Mouse (Mus musculus) lung, embryonic 14.5 days (tissue): Measurements from ENCODE around the gene D930020B18Rik. TPM values are rescaled to one million over a fixed set of nuclear protein-coding genes. Genes with fewer than 3 reads are reported as not detected.

ENCODE experiments used
- ATAC-seq: fragments of 200-750 bp; cut with Nextera tagmentation; 2 replicates; pipeline ENCODE4 v1.8.0; 2017; ENCODE audit warnings: mild to moderate bottlenecking, moderate TSS enrichment, moderate library complexity; ENCODE audit not compliant: insufficient read depth
- DNase-seq: peaks from one replicate; pipeline ENCODE4 v3.0.0-alpha.2; 2015
- H3K27ac ChIP-seq: fragments of 300-500 bp; sonication (generic); 2 replicates; pipeline ENCODE4 v1.5.1; 2014; ENCODE audit warnings: low read depth, mild to moderate bottlenecking, moderate library complexity
- H3K27me3 ChIP-seq: fragments of 300-500 bp; sonication (generic); 2 replicates; pipeline ENCODE4 v1.6.1; 2014; ENCODE audit warnings: low read length, control low read depth; ENCODE audit not compliant: insufficient read depth
- H3K36me3 ChIP-seq: fragments of 300-500 bp; sonication (generic); 2 replicates; pipeline ENCODE4 v1.6.1; 2014; ENCODE audit warnings: control low read depth; ENCODE audit not compliant: insufficient read depth
- H3K4me1 ChIP-seq: fragments of 300-500 bp; sonication (generic); 2 replicates; pipeline ENCODE4 v1.6.1; 2014; ENCODE audit warnings: antibody characterized with exemption, control low read depth; ENCODE audit not compliant: insufficient read depth
- H3K4me2 ChIP-seq: fragments of 300-500 bp; sonication (generic); 2 replicates; pipeline ENCODE4 v1.6.1; 2014; ENCODE audit warnings: mild to moderate bottlenecking
- H3K4me3 ChIP-seq: fragments of 300-500 bp; sonication (generic); 2 replicates; pipeline ENCODE4 v1.5.1; 2014; ENCODE audit warnings: low read depth, low read length
- H3K9ac ChIP-seq: fragments of 300-500 bp; sonication (generic); 2 replicates; pipeline ENCODE4 v1.6.1; 2014
- H3K9me3 ChIP-seq: fragments of 300-500 bp; sonication (generic); 2 replicates; pipeline ENCODE4 v1.6.1; 2016; ENCODE audit warnings: low read depth, low read length, control low read depth
- CTCF ChIP-seq: IDR thresholded peaks from 2 replicates; pipeline ENCODE4 v1.5.1; 2016; ENCODE audit warnings: antibody characterized with exemption, low read depth
- WGBS: fragments of 180-500 bp; shearing (Covaris S2); extraction: QIAGEN DNeasy Blood & Tissue Kit; methylation state at CpG from one replicate; pipeline ENCODE4 v1.1.7; 2014; 5-methylcytosine and 5-hydroxymethylcytosine counted together
- polyA plus RNA-seq: library from polyadenylated mRNA; unstranded; fragments of >200 nt; fragmentation: Nextera tagmentation; extraction: Ambion mirVana; gene quantifications from 2 replicates; pipeline ENCODE4 v1.2.1, GENCODE M21; 2014

The D930020B18Rik gene
- polyA plus RNA-seq, 1 experiment from 2014 or later, result 0.54 TPM

DNA sequence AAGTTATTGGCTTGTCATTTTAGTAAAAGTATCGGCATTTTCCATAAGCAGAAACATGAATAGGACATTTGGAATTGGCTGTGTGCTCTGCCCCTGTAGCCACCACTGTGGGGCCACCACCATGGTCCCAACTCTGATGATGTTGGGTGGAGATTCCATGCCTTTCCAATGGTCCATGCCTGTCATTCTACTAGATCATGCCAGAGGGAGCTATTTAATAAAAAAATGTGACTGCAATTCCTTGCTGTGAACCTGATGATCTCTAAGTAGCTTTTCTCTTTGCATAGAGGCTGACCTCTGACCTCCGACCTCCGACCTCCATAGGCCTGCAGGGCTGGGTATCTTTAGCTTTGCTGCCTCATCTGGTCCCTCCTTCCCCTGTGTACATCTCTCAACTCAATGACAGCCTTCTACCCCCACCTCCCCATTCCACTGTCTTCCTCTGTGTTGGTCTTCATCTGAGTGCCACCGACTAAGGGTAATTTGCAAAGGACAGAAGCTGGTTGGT lies 44.8 kb downstream of the D930020B18Rik start:
- ATAC-seq (no peak), DNase-seq (peak; percentile 21)
- TF ChIP-seq CTCF, result peak; percentile 16; the same call in 1 of the 2 replicates
- no peak overlapping the region for H3K4me3 ChIP-seq
- H3K9me3 ChIP-seq, result no peaks in the 10 kb centered on the region
- 0 out of 2 replicates have a peak, but pooled peaks cover 2% of the 10 kb centered on the region for H3K4me1 ChIP-seq
- no peak overlapping the region for H3K4me2 ChIP-seq
- no peak overlapping the region for H3K27ac ChIP-seq
- no peaks in the 10 kb centered on the region for H3K27me3 ChIP-seq
- no peaks in the 10 kb centered on the region for H3K36me3 ChIP-seq
- WGBS, result 88% methylated on average over 4 of the region's 4 CpGs
- H3K9ac ChIP-seq, result no peak overlapping the region

- Histone ChIP-seq H3K4me3 (no peak overlapping the region), H3K27me3 (no peaks in the 10 kb centered on the region), H3K4me1 (0 out of 2 replicates have a peak, but pooled peaks cover 2% of the 10 kb centered on the region), H3K27ac (no peak overlapping the region), H3K9ac (no peak overlapping the region), H3K9me3 (no peaks in the 10 kb centered on the region), H3K4me2 (no peak overlapping the region), H3K36me3 (no peaks in the 10 kb centered on the region)
- ATAC-seq, result no peak
- no peak for DNase-seq
- WGBS, result 75% methylated on average over 7 of the region's 7 CpGs
- peak; percentile 16 for TF ChIP-seq CTCF
Observed at GRCm38 (mm10) chr10:121687511-121687910, 46.1 kb downstream of the D930020B18Rik start.

DNA sequence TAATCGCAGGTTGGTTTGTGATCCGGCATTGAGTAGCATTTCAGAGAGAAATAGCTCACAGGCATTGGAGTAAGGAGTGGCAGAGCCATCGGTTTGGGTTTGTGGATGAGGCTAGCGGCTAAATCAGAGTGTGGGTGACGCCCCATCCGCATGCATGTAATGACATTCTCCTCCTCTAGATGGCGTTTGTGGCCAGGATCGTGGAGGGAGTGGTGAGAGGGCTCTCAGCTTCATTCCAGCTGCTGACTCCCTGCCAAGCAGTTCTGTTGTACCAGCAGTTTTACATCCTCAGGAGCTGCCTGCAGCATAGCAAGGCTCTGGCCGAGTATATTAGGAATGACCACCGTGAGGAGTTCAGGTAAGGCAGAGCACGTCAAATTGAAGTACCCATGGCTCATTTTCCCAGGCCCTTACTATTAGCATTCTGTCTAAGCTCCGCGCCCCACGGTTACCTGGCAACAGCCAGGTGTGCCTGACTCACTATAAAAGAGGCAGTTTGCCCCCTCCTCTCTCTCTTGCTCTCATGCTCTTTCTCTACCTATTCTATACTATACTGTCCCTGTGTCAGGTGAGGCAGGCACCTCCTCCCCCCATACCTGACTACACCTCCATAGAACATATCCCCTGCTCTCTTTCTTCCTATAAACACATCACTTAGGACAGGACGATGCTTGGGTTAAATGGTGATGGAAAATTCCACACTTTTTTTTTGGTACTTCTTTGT lies 48.4 kb downstream of the D930020B18Rik start:
- Histone ChIP-seq H3K27me3 (no peaks in the 10 kb centered on the region), H3K4me1 (0 out of 2 replicates have a peak, but pooled peaks cover 2% of the 10 kb centered on the region), H3K4me3 (no peak overlapping the region), H3K36me3 (no peaks in the 10 kb centered on the region), H3K4me2 (no peak overlapping the region; the same call in 1 of the 2 replicates), H3K27ac (no peak overlapping the region), H3K9ac (no peak overlapping the region), H3K9me3 (no peaks in the 10 kb centered on the region)
- 15% methylated on average over 15 of the region's 15 CpGs for WGBS
- TF ChIP-seq CTCF, result peak; percentile 92
- ATAC-seq (peak; percentile 85), DNase-seq (peak; percentile 96)

DNA sequence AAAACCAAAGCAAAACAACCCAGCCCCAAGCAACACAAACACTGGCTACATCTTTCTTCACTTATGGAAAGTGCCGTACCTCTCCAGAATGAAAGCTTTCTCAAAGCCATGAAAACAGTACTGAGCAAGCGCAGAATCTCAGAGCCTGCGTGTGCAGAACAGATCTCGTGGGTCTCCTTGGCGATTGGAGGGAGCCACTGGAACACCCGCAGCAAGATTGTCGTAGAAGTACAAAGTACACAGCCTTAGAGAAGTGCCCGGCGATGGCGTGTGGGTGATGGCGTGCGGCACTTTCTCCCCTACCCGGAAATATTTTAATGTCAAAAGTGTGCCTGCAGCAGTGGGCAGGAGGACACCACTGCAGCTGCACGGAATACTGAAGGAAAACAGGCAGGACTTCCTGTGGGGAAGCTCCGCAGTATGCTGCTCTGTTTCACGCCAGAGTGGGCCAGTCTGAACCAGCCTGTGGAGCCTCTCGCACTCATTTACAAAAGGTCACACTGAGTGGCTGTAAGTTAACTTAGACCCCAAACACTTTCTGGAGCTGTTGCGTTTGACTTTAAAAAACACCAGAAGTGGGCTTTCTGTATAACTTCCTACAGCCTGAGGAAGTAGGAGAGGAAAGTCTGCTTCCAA lies 51.7 kb downstream of the D930020B18Rik start:
- DNase-seq (peak; percentile 39), ATAC-seq (no peak)
- Histone ChIP-seq H3K9me3 (0 out of 2 replicates have a peak, but pooled peaks cover 3% of the 10 kb centered on the region), H3K27me3 (no peaks in the 10 kb centered on the region), H3K36me3 (no peaks in the 10 kb centered on the region), H3K4me2 (peak overlapping the region; percentile 55), H3K4me1 (0 out of 2 replicates have a peak, but pooled peaks cover 2% of the 10 kb centered on the region), H3K9ac (peak overlapping the region; percentile 10; the same call in 1 of the 2 replicates), H3K4me3 (peak overlapping the region; percentile 20), H3K27ac (no peak overlapping the region)
- 33% methylated on average over 18 of the region's 18 CpGs for whole genome bisulfite sequencing
- no peak for TF ChIP-seq CTCF

DNA sequence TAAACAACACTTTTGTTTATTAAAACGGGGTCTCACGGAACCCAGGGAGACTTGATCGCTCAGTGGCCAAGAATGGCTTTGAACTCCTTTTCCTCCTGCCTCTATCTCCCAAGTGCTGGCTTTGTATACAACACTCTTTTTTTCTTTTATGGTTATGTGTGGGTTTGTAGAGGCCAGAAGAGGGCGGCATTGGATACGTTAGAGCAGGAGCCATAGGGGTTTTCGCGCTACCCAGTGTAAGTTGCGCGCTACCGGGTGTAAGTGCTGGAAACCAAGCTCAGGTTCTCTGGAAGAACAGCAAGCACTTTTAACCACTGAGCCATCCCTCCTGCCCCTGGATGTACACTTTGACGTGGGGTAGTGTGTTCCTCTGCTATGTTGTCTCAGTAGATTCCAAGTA lies 53.2 kb downstream of the D930020B18Rik start:
- DNase-seq (peak; percentile 12), ATAC-seq (no peak)
- WGBS, result 69% methylated on average over 11 of the region's 11 CpGs
- Histone ChIP-seq H3K36me3 (no peaks in the 10 kb centered on the region), H3K4me3 (no peak overlapping the region), H3K4me2 (no peak overlapping the region), H3K9me3 (0 out of 2 replicates have a peak, but pooled peaks cover 3% of the 10 kb centered on the region), H3K9ac (no peak overlapping the region), H3K4me1 (0 out of 2 replicates have a peak, but pooled peaks cover 2% of the 10 kb centered on the region), H3K27me3 (no peaks in the 10 kb centered on the region), H3K27ac (no peak overlapping the region)
- TF ChIP-seq CTCF, result no peak

GRCm38 (mm10) chr10:121701296-121702248 lies 60.2 kb downstream of the D930020B18Rik start:
- no peak overlapping the region for H3K9ac ChIP-seq
- no peak overlapping the region for H3K27ac ChIP-seq
- no peaks in the 10 kb centered on the region for H3K27me3 ChIP-seq
- H3K4me3 ChIP-seq, result no peak overlapping the region
- H3K36me3 ChIP-seq, result no peaks in the 10 kb centered on the region
- peak; percentile 74 for TF ChIP-seq CTCF
- no peaks in the 10 kb centered on the region for H3K4me1 ChIP-seq
- H3K4me2 ChIP-seq, result no peak overlapping the region
- ATAC-seq, result no peak
- no peaks in the 10 kb centered on the region for H3K9me3 ChIP-seq
- WGBS, result 53% methylated on average over 11 of the region's 11 CpGs
- DNase-seq, result peak; percentile 86
